Mouse (Mus musculus) liver, embryonic 12.5 days (tissue): ENCODE measurements around the gene Slc1a2. TPM values are rescaled to one million over a fixed set of nuclear protein-coding genes. Genes with fewer than 3 reads are reported as not detected.

Experiments
- polyA plus RNA-seq: library from polyadenylated mRNA; unstranded; fragments of >200 nt; fragmentation: Nextera tagmentation; extraction: Ambion mirVana; gene quantifications from 2 replicates; pipeline ENCODE4 v1.2.1, GENCODE M21; 2016

Slc1a2 gene
- polyA plus RNA-seq, 1 experiment from 2014 or later: 0.44 TPM

Other genes with a start within 250 kb of the Slc1a2 start
- 2.6 and 2.9 TPM in 2 replicates for gene Fjx1, start 206.2 kb upstream of the Slc1a2 start, polyA plus RNA-seq
- 3.4 and 4.2 TPM in 2 replicates for gene Pamr1, start 108.6 kb upstream of the Slc1a2 start, polyA plus RNA-seq
- gene Cd44, start 243.0 kb downstream of the Slc1a2 start, polyA plus RNA-seq: 17.8 and 18.6 TPM in 2 replicates